In the genomic region with DNA sequence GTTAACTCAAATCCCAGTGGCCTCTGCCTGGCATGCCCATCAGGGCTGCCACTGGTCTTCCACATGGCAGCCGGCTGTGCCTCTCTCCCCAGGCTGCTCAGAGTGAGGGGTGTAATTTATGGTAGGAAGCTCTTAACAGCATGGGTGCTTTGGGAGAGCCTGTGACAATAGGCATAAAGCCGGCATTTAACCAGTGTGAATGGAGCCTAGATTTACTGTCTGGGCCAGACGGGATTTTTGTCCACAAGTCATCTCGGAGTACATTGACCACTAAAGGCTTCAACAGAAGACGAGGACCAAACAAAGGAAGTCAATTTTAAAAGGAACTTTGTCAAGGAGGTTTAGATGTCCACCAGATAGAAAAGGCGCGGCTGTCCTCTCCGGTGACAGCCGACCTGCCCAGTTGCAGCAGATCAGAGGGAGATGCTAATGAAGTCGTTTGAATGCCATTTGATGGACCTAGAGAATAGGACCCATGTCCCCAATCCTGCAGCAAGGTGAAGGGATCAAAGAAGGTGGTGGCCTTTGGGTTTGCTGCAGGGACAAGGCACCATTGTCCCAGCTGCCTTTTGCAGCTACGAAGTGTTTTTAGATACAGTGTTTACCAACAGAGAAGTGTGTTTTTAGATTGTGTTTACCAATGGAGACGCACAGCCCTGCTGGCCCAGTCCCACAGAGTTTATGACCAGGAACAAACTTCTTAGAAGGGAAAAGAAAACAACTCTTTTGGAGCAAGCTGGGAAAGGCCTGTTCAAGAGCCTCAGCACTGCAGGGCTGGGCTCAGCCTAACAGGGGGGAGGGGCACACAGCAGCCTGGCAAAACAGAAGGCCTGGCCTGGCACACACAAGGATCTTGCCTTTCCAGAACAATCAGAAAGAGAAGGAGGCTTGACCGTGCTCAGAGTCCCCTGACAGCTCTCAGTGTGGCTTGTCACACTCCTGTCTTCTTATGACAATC, we compare ENCODE assay signal across 9 mouse cellular contexts. TPM values are rescaled to one million over a fixed set of nuclear protein-coding genes. Genes with fewer than 3 reads are reported as not detected.
DNase-seq lines count a peak whose midpoint lies in the region; ATAC-seq lines count a peak whose summit lies in the region.
"Had no signal": no experiment of that assay in that cellular context is flagged by ENCODE, and none has a peak within 500 bp of the region (broad histone marks: within the 10 kb centered on the region; RNA-seq: fewer than 3 reads in every experiment).

No protein-coding gene starts in this region.

- H3K4me1 ChIP-seq in hindbrain, embryonic 15.5 days (replicated peaks), result peaks cover 9% of the 10 kb centered on the region
- H3K4me1 ChIP-seq in limb, embryonic 13.5 days, result peaks cover 25% of the 10 kb centered on the region
- H3K4me1 ChIP-seq in neural tube, embryonic 15.5 days, result peaks cover 15% of the 10 kb centered on the region; the same call in 1 of the 2 replicates

- H3K9me3 ChIP-seq in hindbrain, embryonic 15.5 days, result no peaks in the 10 kb centered on the region
- H3K9me3 ChIP-seq in limb, embryonic 13.5 days, result no peaks in the 10 kb centered on the region
- H3K9me3 ChIP-seq in neural tube, embryonic 15.5 days (replicated peaks), result no peaks in the 10 kb centered on the region

- no peak overlapping the region for H3K4me2 ChIP-seq in hindbrain, embryonic 15.5 days
- no peak overlapping the region for H3K4me2 ChIP-seq in limb, embryonic 13.5 days (replicated peaks)
- no peak overlapping the region for H3K4me2 ChIP-seq in neural tube, embryonic 15.5 days

- DNase-seq in cerebellum, postnatal 14 days, result peak; percentile 34 to 68
- DNase-seq in cerebellum, adult 9-10 months, result no peak
- peak; percentile 65 for DNase-seq in embryo, embryonic 9.5 days (ENCODE audit: extremely low spot score)
- no peak for DNase-seq in layer of hippocampus, adult 18-20 months (ENCODE audit: low spot score in 2 of 2)
- DNase-seq in frontal cortex, postnatal 14 days (ENCODE audit: low spot score in 2 of 2), result no peak

- H3K9ac ChIP-seq in hindbrain, embryonic 15.5 days, result no peak overlapping the region
- no peak overlapping the region for H3K9ac ChIP-seq in limb, embryonic 13.5 days
- no peak overlapping the region for H3K9ac ChIP-seq in neural tube, embryonic 15.5 days (replicated peaks)
- H3K9ac ChIP-seq: liver, embryonic 14.5 days had no signal

- no peak overlapping the region for H3K4me3 ChIP-seq in hindbrain, embryonic 15.5 days
- no peak overlapping the region for H3K4me3 ChIP-seq in limb, embryonic 13.5 days
- no peak overlapping the region for H3K4me3 ChIP-seq in neural tube, embryonic 15.5 days (replicated peaks)

- WGBS in hindbrain, embryonic 15.5 days, result 18% methylated on average over 13 of the region's 13 CpGs
- WGBS in limb, embryonic 13.5 days, result 32% methylated on average over 13 of the region's 13 CpGs
- 9% methylated on average over 13 of the region's 13 CpGs for WGBS in neural tube, embryonic 15.5 days

- no peaks in the 10 kb centered on the region for H3K36me3 ChIP-seq in hindbrain, embryonic 15.5 days
- no peaks in the 10 kb centered on the region for H3K36me3 ChIP-seq in limb, embryonic 13.5 days
- no peaks in the 10 kb centered on the region for H3K36me3 ChIP-seq in neural tube, embryonic 15.5 days

- H3K27me3 ChIP-seq in hindbrain, embryonic 15.5 days, result no peaks in the 10 kb centered on the region
- H3K27me3 ChIP-seq in limb, embryonic 13.5 days, result no peaks in the 10 kb centered on the region
- H3K27me3 ChIP-seq in neural tube, embryonic 15.5 days (replicated peaks), result no peaks in the 10 kb centered on the region

- no peak overlapping the region for H3K27ac ChIP-seq in hindbrain, embryonic 15.5 days (replicated peaks)
- H3K27ac ChIP-seq in limb, embryonic 13.5 days, result peak overlapping the region; percentile 53
- H3K27ac ChIP-seq in neural tube, embryonic 15.5 days (replicated peaks), result no peak overlapping the region
- H3K27ac ChIP-seq: liver, embryonic 14.5 days had no signal

- ATAC-seq in hindbrain, embryonic 15.5 days (ENCODE audit: low FRiP score, low read depth), result peak; percentile 59; the same call in 1 of the 2 replicates
- ATAC-seq in limb, embryonic 13.5 days (ENCODE audit: low FRiP score, low read depth), result peak; percentile 69; the same call in 1 of the 2 replicates
- ATAC-seq in neural tube, embryonic 15.5 days (ENCODE audit: low FRiP score), result peak; percentile 63; the same call in 1 of the 2 replicates

RNA-seq across cellular contexts. Expression of gene 1810010D01Rik, which starts 48.4 kb away (rescaled TPM):
- polyA plus RNA-seq in hindbrain, embryonic 15.5 days (2015; fragmentation: Nextera tagmentation; extraction: Ambion mirVana), result not detected in 2 replicates
- polyA plus RNA-seq in limb, embryonic 13.5 days (2015; fragmentation: Nextera tagmentation; extraction: Ambion mirVana), result 0.60 TPM in 1 of 2 replicates, not detected in the other
- 0.59 TPM in 1 of 2 replicates, not detected in the other for polyA plus RNA-seq in neural tube, embryonic 15.5 days (2015; fragmentation: Nextera tagmentation; extraction: Ambion mirVana)
- 1 to 10 TPM in 1 of 2 experiments, under 1 TPM in 1; 0.37 to 1.2 TPM for total RNA-seq in layer of hippocampus, adult 18-20 months (2021)

Comparison
In these comparisons a context has a peak if more than half of its experiments do, and no peak if none do; other contexts are left out.
1. DNase-seq: peak in cerebellum, postnatal 14 days (2 of 2) and embryo, embryonic 9.5 days (single experiment); none in cerebellum, adult 9-10 months (single experiment), layer of hippocampus, adult 18-20 months (0 of 2) and frontal cortex, postnatal 14 days (0 of 2).
2. Peak in every context shown above with its lines, with median percentiles within 50 percentile points of each other: ATAC-seq.